Mouse (Mus musculus): ENCODE measurements around the gene Lhfpl4. TPM values are rescaled to one million over a fixed set of nuclear protein-coding genes. Genes with fewer than 3 reads are reported as not detected.

Lhfpl4 gene
- polyA plus RNA-seq, 1 experiment: not detected

- TF ChIP-seq POLR2A (IDR thresholded peaks at IDR 0.05; ENCODE audit: borderline replicate concordance, control insufficient read depth, low read depth, low read length): no peak
- TF ChIP-seq CTCF (IDR thresholded peaks at IDR 0.05; ENCODE audit: control insufficient read depth, insufficient read depth, low read length): no peak
- 60% methylated on average over 10 of the region's 10 CpGs for WGBS
- Histone ChIP-seq H3K4me3 (replicated peaks; ENCODE audit: control insufficient read depth, low read depth, low read length) (no peak overlapping the region), H3K27ac (ENCODE audit: control insufficient read depth, insufficient read depth, low read depth, low read length, poor library complexity) (no peak overlapping the region), H3K4me1 (ENCODE audit: control insufficient read depth, insufficient read depth, low read length) (no peaks in the 10 kb centered on the region)
These were observed 74.4 kb downstream of the Lhfpl4 start for GRCm38 (mm10) chr6:113120806-113121205.

Other genes with a start within 250 kb of the Lhfpl4 start
- gene Srgap3, start 248.1 kb downstream of the Lhfpl4 start, polyA plus RNA-seq (2011; ENCODE audit: insufficient read depth, insufficient read length, low replicate concordance, missing spikeins): 2.9 and 6.0 TPM in 2 replicates
- 28.8 and 34.7 TPM in 2 replicates for gene Thumpd3, start 149.2 kb downstream of the Lhfpl4 start, polyA plus RNA-seq (2011; ENCODE audit: insufficient read depth, insufficient read length, low replicate concordance, missing spikeins)
- 25.6 and 45.1 TPM in 2 replicates for gene Setd5, start 118.0 kb downstream of the Lhfpl4 start, polyA plus RNA-seq (2011; ENCODE audit: insufficient read depth, insufficient read length, low replicate concordance, missing spikeins)
- 13.5 and 35.8 TPM in 2 replicates for gene Mtmr14, start 42.5 kb upstream of the Lhfpl4 start, polyA plus RNA-seq (2011; ENCODE audit: insufficient read depth, insufficient read length, low replicate concordance, missing spikeins)
- gene Cpne9, start 86.9 kb upstream of the Lhfpl4 start, polyA plus RNA-seq (2011; ENCODE audit: insufficient read depth, insufficient read length, low replicate concordance, missing spikeins): 1.1 TPM in 1 of 2 replicates, not detected in the other
- 27.5 and 38.2 TPM in 2 replicates for gene Brpf1, start 111.8 kb upstream of the Lhfpl4 start, polyA plus RNA-seq (2011; ENCODE audit: insufficient read depth, insufficient read length, low replicate concordance, missing spikeins)
- gene Ogg1, start 131.6 kb upstream of the Lhfpl4 start, polyA plus RNA-seq (2011; ENCODE audit: insufficient read depth, insufficient read length, low replicate concordance, missing spikeins): 1.5 and 4.4 TPM in 2 replicates
- gene Camk1, start 148.6 kb upstream of the Lhfpl4 start, polyA plus RNA-seq (2011; ENCODE audit: insufficient read depth, insufficient read length, low replicate concordance, missing spikeins): 16.0 and 28.6 TPM in 2 replicates
- gene Tada3, start 182.5 kb upstream of the Lhfpl4 start, polyA plus RNA-seq (2011; ENCODE audit: insufficient read depth, insufficient read length, low replicate concordance, missing spikeins): 12.0 and 21.6 TPM in 2 replicates
- 136 and 195 TPM in 2 replicates for gene Arpc4, start 182.7 kb upstream of the Lhfpl4 start, polyA plus RNA-seq (2011; ENCODE audit: insufficient read depth, insufficient read length, low replicate concordance, missing spikeins)
- gene Ttll3, start 193.9 kb upstream of the Lhfpl4 start, polyA plus RNA-seq (2011; ENCODE audit: insufficient read depth, insufficient read length, low replicate concordance, missing spikeins): 11.9 and 27.7 TPM in 2 replicates
- 8.6 and 8.7 TPM in 2 replicates for gene Rpusd3, start 224.0 kb upstream of the Lhfpl4 start, polyA plus RNA-seq (2011; ENCODE audit: insufficient read depth, insufficient read length, low replicate concordance, missing spikeins)
- 3.2 TPM in 1 of 2 replicates, not detected in the other for gene Cidec, start 240.4 kb upstream of the Lhfpl4 start, polyA plus RNA-seq (2011; ENCODE audit: insufficient read depth, insufficient read length, low replicate concordance, missing spikeins)
- 5.0 and 14.4 TPM in 2 replicates for gene Jagn1, start 247.2 kb upstream of the Lhfpl4 start, polyA plus RNA-seq (2011; ENCODE audit: insufficient read depth, insufficient read length, low replicate concordance, missing spikeins)